Mouse (Mus musculus) megakaryocyte, embryonic 14.5 days (primary cell): Measurements from ENCODE around the gene Ldlrad1. TPM values are rescaled to one million over a fixed set of nuclear protein-coding genes. Genes with fewer than 3 reads are reported as not detected.

Source experiments
- H3K27me3 ChIP-seq: replicated peaks from 2 replicates; pipeline ENCODE3; 2012; ENCODE audit warnings: inconsistent platforms
- H3K36me3 ChIP-seq: replicated peaks from 2 replicates; pipeline ENCODE3; 2012; ENCODE audit warnings: low read length, inconsistent platforms, mixed read lengths
- H3K4me1 ChIP-seq: 2 replicates; pipeline ENCODE4 v1.6.1; 2012; ENCODE audit warnings: inconsistent platforms
- H3K4me3 ChIP-seq: replicated peaks from 2 replicates; pipeline ENCODE3; 2012; ENCODE audit warnings: moderate library complexity, mild to moderate bottlenecking, inconsistent platforms
- H3K9me3 ChIP-seq: 2 replicates; pipeline ENCODE4 v1.6.1; 2012; ENCODE audit warnings: inconsistent platforms
- FLI1 ChIP-seq: IDR thresholded peaks from 2 replicates; pipeline ENCODE4 v1.6.1; 2012; ENCODE audit warnings: low read length, inconsistent platforms, mixed read lengths
- GATA1 ChIP-seq: IDR thresholded peaks from 3 replicates; pipeline ENCODE4 v1.6.1; 2012; ENCODE audit warnings: mixed read lengths, low read length, inconsistent platforms, borderline replicate concordance
- polyA plus RNA-seq: library from polyadenylated mRNA; stranded (reverse); fragments of >175 nt; gene quantifications from 2 replicates; pipeline ENCODE4 v1.2.3, GENCODE M21; 2012; ENCODE audit warnings: low replicate concordance; ENCODE audit not compliant: insufficient read depth

Ldlrad1 gene
- 0.17 and 1.7 TPM in 2 replicates for polyA plus RNA-seq

DNA sequence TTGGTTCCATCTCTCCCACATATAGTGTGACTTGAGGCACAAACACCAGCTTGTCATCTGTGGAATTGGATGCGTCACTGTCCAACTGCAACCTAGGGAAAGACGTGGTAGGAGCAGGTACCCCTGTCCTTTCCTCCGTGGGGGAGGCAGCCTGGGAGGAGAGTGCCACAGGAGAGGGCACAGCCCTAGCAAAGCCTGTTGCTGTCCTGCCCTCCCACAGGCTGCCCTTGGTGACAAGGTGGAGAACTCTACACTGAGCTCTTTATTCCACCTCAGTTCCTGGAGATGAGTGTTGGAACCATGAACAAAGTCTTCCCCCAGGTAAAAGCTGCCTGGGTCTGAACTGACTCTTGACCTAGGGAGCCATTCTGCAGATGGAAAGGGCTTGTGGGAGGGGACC, at the start of gene Ldlrad1:
Gene Ldlrad1, plus strand, starts transcription at position 301 of the 400 bp plus-strand sequence.
- Histone ChIP-seq H3K4me1 (peaks cover 33% of the 10 kb centered on the region), H3K36me3 (peaks cover 65% of the 10 kb centered on the region), H3K27me3 (peaks cover 5% of the 10 kb centered on the region), H3K9me3 (no peaks in the 10 kb centered on the region), H3K4me3 (no peak within 1 kb of the TSS)
- TF ChIP-seq FLI1 = no peak
- no peak for TF ChIP-seq GATA1

GRCm38 (mm10) chr4:107160181-107160580, 48.8 kb upstream of the Ldlrad1 start:
- no peaks in the 10 kb centered on the region for H3K27me3 ChIP-seq
- TF ChIP-seq GATA1 (0 out of 3 replicates have a peak, but pooled peaks have one; percentile 4), FLI1 (no peak)
- H3K4me1 ChIP-seq = peaks cover 23% of the 10 kb centered on the region
- H3K36me3 ChIP-seq = peaks cover 97% of the 10 kb centered on the region
- H3K4me3 ChIP-seq = no peak overlapping the region
- H3K9me3 ChIP-seq = no peaks in the 10 kb centered on the region

DNA sequence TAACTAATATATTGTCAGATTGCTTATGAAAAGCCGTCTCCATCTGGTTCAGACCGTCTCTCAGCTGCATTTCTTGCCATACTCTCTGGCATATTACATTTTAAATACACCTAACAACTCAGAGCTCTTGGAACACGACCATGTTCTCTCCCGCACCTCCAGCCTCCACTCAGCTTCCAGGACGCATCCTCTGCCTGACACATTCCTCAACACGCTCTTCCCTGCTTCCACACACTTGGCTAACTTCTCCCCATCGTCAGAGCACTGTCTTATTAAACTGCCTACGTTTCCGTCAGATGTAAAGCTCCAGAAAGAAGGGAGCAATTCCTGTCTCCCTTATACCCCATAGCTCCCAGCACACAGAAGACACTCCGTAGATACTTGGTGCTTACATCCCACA, 45.6 kb upstream of the Ldlrad1 start:
- Histone ChIP-seq H3K4me3 (no peak overlapping the region), H3K27me3 (no peaks in the 10 kb centered on the region), H3K9me3 (no peaks in the 10 kb centered on the region), H3K4me1 (peaks cover 23% of the 10 kb centered on the region), H3K36me3 (peaks cover 93% of the 10 kb centered on the region)
- no peak for TF ChIP-seq GATA1

DNA sequence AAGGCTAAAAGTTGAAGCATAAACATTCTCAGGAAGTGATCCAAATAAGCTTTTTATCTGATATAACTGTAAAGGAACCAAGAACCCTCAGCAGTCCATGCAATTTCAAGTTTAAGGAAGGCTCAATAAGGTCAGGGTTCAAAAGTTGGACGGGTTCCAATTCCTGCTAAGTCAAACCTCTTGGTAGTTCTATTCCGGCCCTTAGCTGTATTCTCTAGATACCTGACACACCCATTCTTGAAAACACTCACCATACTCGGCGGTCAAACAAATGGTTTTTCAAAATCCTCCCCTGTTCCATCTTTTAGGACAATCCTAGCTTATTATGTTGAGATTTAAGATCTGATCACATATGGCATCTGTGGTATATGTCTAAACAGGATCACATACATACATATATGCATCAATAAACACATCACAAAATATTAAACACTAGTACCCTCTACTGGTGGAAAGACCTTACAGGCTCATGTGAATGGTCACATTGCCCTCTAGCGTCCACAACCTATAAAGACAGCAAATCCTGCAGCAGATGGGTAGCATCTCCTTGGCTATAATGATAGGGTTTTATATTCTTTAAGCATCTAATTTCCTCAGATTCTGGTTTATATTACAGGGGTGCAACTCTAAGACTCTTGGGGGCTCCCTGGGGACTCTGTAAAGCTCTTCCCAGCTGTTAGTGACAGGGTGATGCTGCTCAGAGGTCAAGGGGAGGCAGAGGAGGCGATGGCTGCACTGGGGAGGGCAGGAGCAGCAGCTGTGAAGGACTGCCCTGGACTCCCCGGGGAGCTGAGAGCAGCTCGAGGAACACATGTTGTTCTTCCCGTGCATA, 45.0 kb upstream of the Ldlrad1 start:
- no peaks in the 10 kb centered on the region for H3K27me3 ChIP-seq
- no peak for TF ChIP-seq FLI1
- no peak for TF ChIP-seq GATA1
- H3K4me3 ChIP-seq = no peak overlapping the region
- peaks cover 23% of the 10 kb centered on the region for H3K4me1 ChIP-seq
- H3K36me3 ChIP-seq = peaks cover 93% of the 10 kb centered on the region
- no peaks in the 10 kb centered on the region for H3K9me3 ChIP-seq

GRCm38 (mm10) chr4:107166700-107167099, 42.3 kb upstream of the Ldlrad1 start:
- peaks cover 12% of the 10 kb centered on the region for H3K4me1 ChIP-seq
- H3K9me3 ChIP-seq = no peaks in the 10 kb centered on the region
- no peak overlapping the region for H3K4me3 ChIP-seq
- TF ChIP-seq GATA1 (no peak), FLI1 (no peak)
- H3K27me3 ChIP-seq = no peaks in the 10 kb centered on the region
- H3K36me3 ChIP-seq = peaks cover 88% of the 10 kb centered on the region

GRCm38 (mm10) chr4:107167798-107168197, 41.2 kb upstream of the Ldlrad1 start:
- H3K9me3 ChIP-seq = no peaks in the 10 kb centered on the region
- no peak for TF ChIP-seq FLI1
- H3K27me3 ChIP-seq = no peaks in the 10 kb centered on the region
- peaks cover 13% of the 10 kb centered on the region for H3K4me1 ChIP-seq
- H3K36me3 ChIP-seq = peaks cover 88% of the 10 kb centered on the region
- no peak overlapping the region for H3K4me3 ChIP-seq

DNA sequence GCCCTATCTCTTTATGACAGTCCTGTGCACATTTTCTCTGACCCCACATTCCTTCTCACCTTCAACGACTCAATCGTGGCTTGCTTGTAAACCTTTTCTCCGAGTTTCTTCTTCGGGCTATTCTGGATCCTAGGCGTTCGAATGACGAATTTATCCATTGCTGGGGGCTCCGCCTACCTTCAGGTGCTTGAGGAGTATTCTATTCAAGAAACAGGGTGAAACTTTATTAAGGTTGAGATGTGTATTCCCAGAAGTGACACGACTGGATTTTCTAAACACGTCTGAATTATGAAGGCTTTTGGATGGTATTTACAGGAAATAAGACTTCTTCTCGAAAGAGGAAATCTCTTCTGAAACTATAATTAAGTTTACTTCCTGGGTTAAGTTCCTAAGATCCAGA, 31.5 kb upstream of the Ldlrad1 start:
- no peaks in the 10 kb centered on the region for H3K9me3 ChIP-seq
- H3K4me1 ChIP-seq = peaks cover 69% of the 10 kb centered on the region
- peak overlapping the region; percentile 100 for H3K4me3 ChIP-seq
- no peak for TF ChIP-seq FLI1
- no peak for TF ChIP-seq GATA1
- H3K36me3 ChIP-seq = peaks cover 41% of the 10 kb centered on the region
- H3K27me3 ChIP-seq = no peaks in the 10 kb centered on the region

DNA sequence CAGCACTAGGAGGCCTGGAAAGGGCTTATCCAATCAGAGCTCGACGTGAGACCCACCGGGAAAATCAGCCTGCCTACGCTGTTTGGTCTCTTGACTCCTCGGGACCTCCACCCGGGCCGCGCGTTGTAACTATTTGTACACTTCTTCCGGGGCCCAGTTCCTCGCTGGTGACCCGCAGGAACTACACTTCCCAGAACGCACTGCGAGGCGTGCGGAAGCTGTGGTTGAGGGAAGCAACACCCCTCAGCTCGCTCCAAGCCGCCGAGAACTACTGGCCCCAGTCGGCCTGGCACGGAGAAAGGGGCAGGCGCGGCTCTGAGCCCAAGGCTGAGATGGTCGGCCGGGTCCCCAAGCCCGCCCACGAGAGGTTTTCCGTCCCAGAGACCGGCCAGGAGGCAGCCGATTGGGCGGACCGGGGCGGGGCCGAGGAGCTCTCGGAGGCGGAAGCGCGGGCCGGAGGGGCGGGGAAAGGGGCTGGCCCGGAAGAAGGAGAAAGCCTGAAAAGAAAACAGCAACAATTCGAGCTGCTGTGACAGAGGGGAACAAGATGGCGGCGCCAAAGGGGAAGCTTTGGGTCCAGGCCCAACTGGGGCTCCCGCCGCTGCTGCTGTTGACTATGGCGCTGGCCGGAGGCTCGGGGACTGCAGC, 30.7 kb upstream of the Ldlrad1 start, which contains the start of gene Tmem59:
Gene Tmem59, plus strand, starts transcription at position 218 of the 648 bp plus-strand sequence.
- Histone ChIP-seq H3K4me1 (peaks cover 74% of the 10 kb centered on the region), H3K27me3 (no peaks in the 10 kb centered on the region), H3K9me3 (no peaks in the 10 kb centered on the region), H3K4me3 (peak within 1 kb of the TSS; percentile 100), H3K36me3 (peaks cover 36% of the 10 kb centered on the region)
- TF ChIP-seq FLI1 (no peak), GATA1 (no peak)

GRCm38 (mm10) chr4:107178830-107179490, 30.0 kb upstream of the Ldlrad1 start, which contains the start of gene Tceanc2:
Gene Tceanc2 (minus strand): TSS chr4:107179116.
- no peak for TF ChIP-seq GATA1
- no peak for TF ChIP-seq FLI1
- H3K4me1 ChIP-seq = peaks cover 71% of the 10 kb centered on the region

More at GRCm38 (mm10) chr4:107178830-107179490, 30.0 kb upstream of the Ldlrad1 start, which contains the start of gene Tceanc2:
- H3K4me3 ChIP-seq = peak within 1 kb of the TSS; percentile 100
- no peaks in the 10 kb centered on the region for H3K9me3 ChIP-seq
- peaks cover 31% of the 10 kb centered on the region for H3K36me3 ChIP-seq
- H3K27me3 ChIP-seq = no peaks in the 10 kb centered on the region
